Mouse (Mus musculus) spleen, adult 2 months (tissue): Measurements from ENCODE around the gene Sds. TPM values are rescaled to one million over a fixed set of nuclear protein-coding genes. Genes with fewer than 3 reads are reported as not detected.

Source experiments
- DNase-seq, 2 experiments: peaks; one replicate each; pipeline versions ENCODE4 v3.0.0 to v3.0.0-alpha.2; 2012 to 2021; ENCODE audit warnings: low spot score in 2 of 2, low read depth in 1 of 2
- H3K27ac ChIP-seq: fragments of 200-500 bp; 2 replicates; pipeline ENCODE4 v1.5.1; 2012; ENCODE audit warnings: low read length, inconsistent platforms; ENCODE audit not compliant: insufficient read depth
- H3K27me3 ChIP-seq: fragments of 200-500 bp; 2 replicates; pipeline ENCODE4 v1.6.1; 2012; ENCODE audit warnings: mild to moderate bottlenecking, moderate library complexity, low read length, inconsistent platforms; ENCODE audit not compliant: control insufficient read depth, insufficient read depth
- H3K36me3 ChIP-seq: fragments of 200-500 bp; 2 replicates; pipeline ENCODE4 v1.6.1; 2012; ENCODE audit warnings: mild to moderate bottlenecking, low read length, inconsistent platforms; ENCODE audit not compliant: control insufficient read depth, insufficient read depth
- H3K4me1 ChIP-seq: fragments of 200-500 bp; 2 replicates; pipeline ENCODE4 v1.6.1; 2011; ENCODE audit warnings: inconsistent platforms; ENCODE audit not compliant: control insufficient read depth, insufficient read depth, insufficient read length
- H3K4me3 ChIP-seq: fragments of 200-500 bp; 2 replicates; pipeline ENCODE4 v1.5.1; 2011; ENCODE audit warnings: mild to moderate bottlenecking, inconsistent platforms; ENCODE audit not compliant: insufficient read depth, insufficient read length; ENCODE audit errors: extremely low read depth
- CTCF ChIP-seq: fragments of 200-500 bp; IDR thresholded peaks from 2 replicates; pipeline ENCODE4 v1.5.1; 2011; ENCODE audit warnings: mild to moderate bottlenecking, inconsistent platforms; ENCODE audit not compliant: insufficient read depth, insufficient read length, insufficient replicate concordance; ENCODE audit errors: extremely low read depth
- POLR2A ChIP-seq: fragments of 200-500 bp; IDR thresholded peaks from 2 replicates; pipeline ENCODE4 v1.6.1; 2011; ENCODE audit warnings: low read depth, low read length, inconsistent platforms
- WGBS: fragments of 180-500 bp; shearing (Covaris S2); methylation state at CpG from one replicate; pipeline ENCODE4 v1.1.7; 2018; 5-methylcytosine and 5-hydroxymethylcytosine counted together
- polyA plus RNA-seq: library from polyadenylated mRNA; depleted of rRNA; stranded (reverse); fragments of >200 nt; gene quantifications from 2 replicates; pipeline ENCODE4 v1.2.3, GENCODE M21; 2012

Sds gene
- polyA plus RNA-seq, 1 experiment = not detected

GRCm38 (mm10) chr5:120511643-120512220 is 35.4 kb downstream of the Sds start:
- WGBS = 5% methylated on average over 14 of the region's 14 CpGs
- no peak for TF ChIP-seq POLR2A
- TF ChIP-seq CTCF = no peak
- no peak for DNase-seq
- Histone ChIP-seq H3K27ac (peak overlapping the region; percentile 73), H3K27me3 (no peaks in the 10 kb centered on the region), H3K36me3 (no peaks in the 10 kb centered on the region; the same call in 1 of the 2 replicates), H3K4me3 (peak overlapping the region; percentile 83; the same call in 1 of the 2 replicates), H3K4me1 (peaks cover 4% of the 10 kb centered on the region; the same call in 1 of the 2 replicates)

DNA sequence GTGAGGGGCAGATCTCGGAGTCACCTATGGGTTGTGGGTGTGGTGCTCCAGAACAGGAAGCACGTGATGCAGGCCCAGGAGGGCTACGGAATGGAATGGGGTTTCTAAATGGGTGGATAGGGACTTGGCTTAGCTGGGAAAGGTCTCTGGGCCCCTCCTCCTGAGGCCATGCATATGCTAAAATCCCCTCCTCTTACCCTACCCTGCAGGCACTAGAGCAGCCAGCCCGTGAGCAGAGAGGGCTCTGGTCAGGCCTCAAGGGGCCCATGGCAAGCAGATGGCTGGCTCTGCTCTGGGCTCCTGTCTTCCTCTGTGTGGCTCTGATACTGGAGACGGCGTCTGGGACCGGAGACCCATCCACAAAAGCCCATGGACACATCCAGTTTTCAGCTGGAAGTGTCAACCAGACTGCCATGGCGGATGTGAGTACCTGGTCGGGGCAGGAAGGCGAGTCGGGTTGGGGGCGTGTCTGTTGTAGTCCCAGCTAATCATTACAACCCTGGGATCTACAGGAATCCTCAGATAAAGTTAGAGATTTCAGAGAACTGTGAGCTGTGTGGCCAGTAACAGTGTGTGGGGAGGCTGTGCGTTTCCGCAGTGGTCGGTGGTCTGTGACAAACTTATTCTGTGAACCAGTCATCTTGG is 36.7 kb downstream of the Sds start:
- Histone ChIP-seq H3K27me3 (no peaks in the 10 kb centered on the region), H3K4me3 (no peak overlapping the region), H3K27ac (no peak overlapping the region), H3K4me1 (peaks cover 4% of the 10 kb centered on the region; the same call in 1 of the 2 replicates), H3K36me3 (no peaks in the 10 kb centered on the region; the same call in 1 of the 2 replicates)
- 82% methylated on average over 15 of the region's 15 CpGs for WGBS
- DNase-seq = no peak
- TF ChIP-seq POLR2A = no peak

DNA sequence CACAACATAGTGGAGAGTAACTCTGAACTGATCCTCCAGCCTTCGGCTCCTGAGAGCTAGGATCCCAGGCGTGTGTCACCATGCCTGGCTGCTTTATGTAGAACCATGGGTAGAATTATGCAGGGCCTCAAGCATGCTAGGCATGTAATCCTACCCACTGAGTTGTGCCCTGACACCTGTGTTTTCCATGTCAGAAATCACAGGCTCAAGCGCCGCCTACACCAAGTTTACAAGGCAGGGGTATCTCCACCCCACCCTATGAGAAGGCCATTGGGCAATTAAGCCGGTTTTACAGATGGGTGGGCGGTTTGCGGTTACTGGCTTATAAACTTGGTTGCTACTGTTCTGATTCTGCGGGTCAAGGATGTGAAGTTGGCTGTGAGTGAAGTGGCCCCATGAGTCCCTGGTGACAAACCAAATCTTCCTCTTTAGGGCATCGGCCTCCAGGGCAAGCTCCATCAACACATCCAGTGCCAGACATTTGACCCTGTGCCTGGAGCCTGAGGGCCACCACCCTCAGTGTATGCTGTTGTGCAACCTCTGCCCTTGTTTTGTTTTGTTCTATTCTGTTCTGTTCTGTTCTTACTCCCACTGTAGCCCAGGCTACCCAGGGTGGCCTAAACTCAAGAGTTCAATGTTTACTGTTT is 37.8 kb downstream of the Sds start:
- Histone ChIP-seq H3K4me3 (no peak overlapping the region), H3K27me3 (no peaks in the 10 kb centered on the region), H3K4me1 (peaks cover 4% of the 10 kb centered on the region; the same call in 1 of the 2 replicates), H3K27ac (peak overlapping the region; percentile 46; the same call in 1 of the 2 replicates), H3K36me3 (no peaks in the 10 kb centered on the region; the same call in 1 of the 2 replicates)
- 84% methylated on average over 9 of the region's 9 CpGs for WGBS
- DNase-seq = no peak
- TF ChIP-seq POLR2A (no peak), CTCF (no peak)

DNA sequence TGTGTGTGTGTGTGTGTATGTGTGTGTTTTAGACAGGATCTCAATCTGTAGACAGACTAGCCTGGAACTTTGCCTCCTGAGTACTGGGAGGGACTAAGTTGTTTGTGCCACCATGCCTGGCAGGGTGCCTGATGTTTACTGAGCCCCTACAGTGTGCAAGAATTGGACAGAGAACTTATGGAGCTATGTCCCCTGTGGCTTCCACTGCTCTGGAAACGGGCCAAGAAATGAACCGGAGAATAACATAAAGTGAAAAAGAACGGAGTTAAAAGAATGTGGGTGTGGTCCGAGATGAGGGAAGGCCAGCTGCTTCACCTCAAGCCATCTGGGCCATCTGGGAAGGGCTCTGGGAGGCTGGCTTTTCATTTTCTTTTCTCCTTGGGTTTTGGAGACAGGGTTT is 38.4 kb downstream of the Sds start:
- no peak for DNase-seq
- no peaks in the 10 kb centered on the region; the same call in 1 of the 2 replicates for H3K36me3 ChIP-seq
- H3K4me3 ChIP-seq = no peak overlapping the region
- 68% methylated on average over 4 of the region's 4 CpGs for WGBS
- no peaks in the 10 kb centered on the region for H3K27me3 ChIP-seq
- H3K27ac ChIP-seq = peak overlapping the region; percentile 46
- peaks cover 4% of the 10 kb centered on the region; the same call in 1 of the 2 replicates for H3K4me1 ChIP-seq
- no peak for TF ChIP-seq POLR2A
- no peak for TF ChIP-seq CTCF

- DNase-seq = no peak
- Histone ChIP-seq H3K36me3 (peaks cover 3% of the 10 kb centered on the region; the same call in 1 of the 2 replicates), H3K27ac (peak overlapping the region; percentile 39; the same call in 1 of the 2 replicates), H3K4me3 (no peak overlapping the region), H3K4me1 (peaks cover 4% of the 10 kb centered on the region; the same call in 1 of the 2 replicates), H3K27me3 (no peaks in the 10 kb centered on the region)
- 85% methylated on average over 7 of the region's 7 CpGs for whole genome bisulfite sequencing
- no peak for TF ChIP-seq POLR2A
- TF ChIP-seq CTCF = no peak
Measured at GRCm38 (mm10) chr5:120515451-120515850, 39.1 kb downstream of the Sds start.

DNA sequence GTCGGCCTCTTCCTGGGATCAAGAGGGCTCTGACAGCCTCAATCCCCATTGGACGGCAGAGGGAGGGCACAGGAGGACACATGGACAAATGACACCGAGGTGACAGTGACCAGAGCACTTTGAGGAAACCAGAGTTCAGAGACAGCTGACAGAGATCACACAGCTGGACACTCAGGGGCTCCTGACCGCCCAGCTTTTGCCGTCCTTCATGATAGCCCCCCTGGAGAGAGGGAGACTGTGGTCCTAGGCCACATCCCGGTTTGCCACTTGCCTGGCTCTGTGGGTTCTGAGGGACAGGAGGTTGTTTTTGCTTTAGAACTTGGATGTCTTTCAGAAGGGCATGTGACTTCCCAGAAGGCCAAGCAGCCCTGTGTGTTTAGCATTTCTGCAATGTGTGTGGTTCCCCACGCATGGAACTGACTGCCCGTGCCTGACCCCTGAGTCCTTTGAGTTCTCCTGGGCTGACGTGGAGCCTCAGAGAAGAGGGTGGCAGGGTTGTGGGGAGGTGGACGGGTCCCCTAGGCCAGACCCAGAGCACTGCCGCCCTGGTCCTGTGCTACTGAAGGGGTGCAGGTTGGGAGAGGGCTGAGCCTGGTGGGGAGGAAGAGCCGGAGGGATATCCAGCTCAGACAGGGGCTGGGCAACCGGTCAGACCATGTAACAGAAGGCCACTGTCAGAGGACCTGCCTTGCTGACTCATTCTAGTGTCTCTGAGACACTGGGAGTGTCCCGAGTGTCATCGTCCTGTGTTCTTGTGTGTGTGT is 40.1 kb downstream of the Sds start:
- peaks cover 4% of the 10 kb centered on the region; the same call in 1 of the 2 replicates for H3K4me1 ChIP-seq
- no peak for TF ChIP-seq POLR2A
- TF ChIP-seq CTCF = no peak
- no peak overlapping the region for H3K4me3 ChIP-seq
- H3K27ac ChIP-seq = peak overlapping the region; percentile 63
- DNase-seq = no peak
- peaks cover 3% of the 10 kb centered on the region; the same call in 1 of the 2 replicates for H3K36me3 ChIP-seq
- H3K27me3 ChIP-seq = no peaks in the 10 kb centered on the region
- WGBS = 75% methylated on average over 15 of the region's 15 CpGs
